ENCODE assay signal across 12 mouse cellular contexts in genomic region chr3:107261851-107262165, GRCm38 (mm10). TPM values are rescaled to one million over a fixed set of nuclear protein-coding genes. Genes with fewer than 3 reads are reported as not detected.
A peak's percentile ranks its signal among the peaks of the same experiment; 100 is the strongest.
DNase-seq lines count a peak whose midpoint lies in the region; ATAC-seq and TF ChIP-seq lines count a peak whose summit lies in the region.
"Had no signal": no experiment of that assay in that cellular context is flagged by ENCODE, and none has a peak within 500 bp of the region (broad histone marks: within the 10 kb centered on the region; RNA-seq: fewer than 3 reads in every experiment).

No protein-coding gene starts in this region.

- H3K4me3 ChIP-seq in heart, adult 2 months, result no peak overlapping the region
- H3K4me3 ChIP-seq in neural tube, embryonic 12.5 days, result no peak overlapping the region
- no peak overlapping the region for H3K4me3 ChIP-seq in neural tube, embryonic 15.5 days (replicated peaks)
- H3K4me3 ChIP-seq in neural tube, embryonic 14.5 days (ENCODE audit: low read depth, low read length), result no peak overlapping the region
- H3K4me3 ChIP-seq in midbrain, embryonic 13.5 days (replicated peaks), result no peak overlapping the region
- H3K4me3 ChIP-seq: midbrain, embryonic 12.5 days had no signal

- DNase-seq in heart, adult 2 months, result peak in 1 of 2 experiments; percentile 34
- DNase-seq in heart, adult 8-10 months (ENCODE audit: low spot score), result no peak
- DNase-seq in gonadal fat pad, adult 2 months (ENCODE audit: low read depth), result peak; percentile 38
- DNase-seq in left cerebral cortex, postnatal 25 days (ENCODE audit: low spot score in 2 of 2), result no peak
- DNase-seq: left cerebral cortex, postnatal 4 days had no signal

- no peak overlapping the region for H3K9ac ChIP-seq in heart, adult 2 months (ENCODE audit: low read depth, low read length)
- no peak overlapping the region for H3K9ac ChIP-seq in neural tube, embryonic 12.5 days
- H3K9ac ChIP-seq in neural tube, embryonic 15.5 days (replicated peaks), result no peak overlapping the region
- no peak overlapping the region for H3K9ac ChIP-seq in neural tube, embryonic 14.5 days (replicated peaks; ENCODE audit: low read depth, low read length)
- no peak overlapping the region for H3K9ac ChIP-seq in midbrain, embryonic 13.5 days (replicated peaks)
- H3K9ac ChIP-seq: midbrain, embryonic 12.5 days had no signal

- H3K27me3 ChIP-seq in heart, adult 2 months (ENCODE audit: control insufficient read depth, insufficient read depth, low read length), result no peaks in the 10 kb centered on the region
- H3K27me3 ChIP-seq in neural tube, embryonic 12.5 days (replicated peaks), result no peaks in the 10 kb centered on the region
- no peaks in the 10 kb centered on the region for H3K27me3 ChIP-seq in neural tube, embryonic 15.5 days (replicated peaks)
- H3K27me3 ChIP-seq in neural tube, embryonic 14.5 days (ENCODE audit: control insufficient read depth, insufficient read depth, low read length), result no peaks in the 10 kb centered on the region
- H3K27me3 ChIP-seq in midbrain, embryonic 13.5 days, result no peaks in the 10 kb centered on the region
- H3K27me3 ChIP-seq: midbrain, embryonic 12.5 days had no signal

- peak overlapping the region; percentile 71 for H3K27ac ChIP-seq in heart, adult 2 months
- H3K27ac ChIP-seq in neural tube, embryonic 12.5 days, result no peak overlapping the region
- no peak overlapping the region for H3K27ac ChIP-seq in neural tube, embryonic 15.5 days (replicated peaks)
- H3K27ac ChIP-seq in neural tube, embryonic 14.5 days (ENCODE audit: low read depth, low read length), result no peak overlapping the region
- no peak overlapping the region for H3K27ac ChIP-seq in midbrain, embryonic 13.5 days

- 34% methylated on average over 7 of the region's 7 CpGs for WGBS in heart, adult 2 months
- 14% methylated on average over 7 of the region's 7 CpGs for WGBS in neural tube, embryonic 12.5 days
- WGBS in neural tube, embryonic 15.5 days, result 10% methylated on average over 7 of the region's 7 CpGs
- WGBS in neural tube, embryonic 14.5 days, result 7% methylated on average over 7 of the region's 7 CpGs
- 61% methylated on average over 7 of the region's 7 CpGs for WGBS in midbrain, embryonic 13.5 days

- no peak for TF ChIP-seq POLR2A in heart, adult 2 months (IDR thresholded peaks at IDR 0.05; ENCODE audit: insufficient read depth, low read depth, low read length)

- no peaks in the 10 kb centered on the region for H3K9me3 ChIP-seq in neural tube, embryonic 12.5 days
- no peaks in the 10 kb centered on the region for H3K9me3 ChIP-seq in neural tube, embryonic 15.5 days (replicated peaks)
- H3K9me3 ChIP-seq in neural tube, embryonic 14.5 days (ENCODE audit: control insufficient read depth, low read length), result no peaks in the 10 kb centered on the region
- H3K9me3 ChIP-seq in midbrain, embryonic 13.5 days, result no peaks in the 10 kb centered on the region
- H3K9me3 ChIP-seq: midbrain, embryonic 12.5 days had no signal

- peak; percentile 72 for ATAC-seq in neural tube, embryonic 12.5 days (ENCODE audit: low FRiP score, low read depth)
- ATAC-seq in neural tube, embryonic 15.5 days (ENCODE audit: low FRiP score), result no peak
- ATAC-seq in neural tube, embryonic 14.5 days (ENCODE audit: low read depth), result peak; percentile 42; the same call in 1 of the 2 replicates
- ATAC-seq in midbrain, embryonic 13.5 days, result no peak

- H3K79me2 ChIP-seq in heart, adult 2 months (replicated peaks; ENCODE audit: control insufficient read depth, insufficient read depth, low read length), result no peaks in the 10 kb centered on the region

- peaks cover 14% of the 10 kb centered on the region for H3K4me1 ChIP-seq in heart, adult 2 months (ENCODE audit: control insufficient read depth, insufficient read depth, low read length)
- H3K4me1 ChIP-seq in neural tube, embryonic 12.5 days, result peaks cover 18% of the 10 kb centered on the region
- H3K4me1 ChIP-seq in neural tube, embryonic 15.5 days, result peaks cover 29% of the 10 kb centered on the region
- H3K4me1 ChIP-seq in neural tube, embryonic 14.5 days (ENCODE audit: control insufficient read depth, insufficient read depth, low read length), result peaks cover 17% of the 10 kb centered on the region; the same call in 1 of the 2 replicates
- H3K4me1 ChIP-seq in midbrain, embryonic 13.5 days (replicated peaks), result peaks cover 15% of the 10 kb centered on the region

- no peak for TF ChIP-seq CTCF in heart, adult 2 months (IDR thresholded peaks at IDR 0.05)

- TF ChIP-seq EP300 in heart, adult 2 months (IDR thresholded peaks at IDR 0.05; ENCODE audit: insufficient read depth, low read depth, low read length), result 0 out of 2 replicates have a peak, but pooled peaks have one; percentile 10

- no peaks in the 10 kb centered on the region; the same call in 1 of the 2 replicates for H3K36me3 ChIP-seq in heart, adult 2 months (ENCODE audit: control insufficient read depth, insufficient read depth, low read length)
- H3K36me3 ChIP-seq in neural tube, embryonic 12.5 days, result no peaks in the 10 kb centered on the region
- H3K36me3 ChIP-seq in neural tube, embryonic 15.5 days, result no peaks in the 10 kb centered on the region
- H3K36me3 ChIP-seq in neural tube, embryonic 14.5 days (ENCODE audit: control insufficient read depth, insufficient read depth, low read length), result no peaks in the 10 kb centered on the region
- H3K36me3 ChIP-seq in midbrain, embryonic 13.5 days, result no peaks in the 10 kb centered on the region
- H3K36me3 ChIP-seq: midbrain, embryonic 12.5 days had no signal

- intact Hi-C loops in heart, adult 2 months (cut with DNase I), result loop anchor here (10.0 kb wide), 1 partner anchor 167 kb away; no protein-coding TSS in a partner anchor
- intact Hi-C loops in left cerebral cortex, postnatal 25 days (cut with DNase I), result no loop called here

- H3K4me2 ChIP-seq in neural tube, embryonic 12.5 days (replicated peaks), result 0 out of 2 replicates have a peak overlapping the region, but pooled peaks have one; percentile 4
- H3K4me2 ChIP-seq in neural tube, embryonic 15.5 days, result no peak overlapping the region
- no peak overlapping the region for H3K4me2 ChIP-seq in neural tube, embryonic 14.5 days (ENCODE audit: low read depth, low read length)
- no peak overlapping the region for H3K4me2 ChIP-seq in midbrain, embryonic 13.5 days (replicated peaks)
- H3K4me2 ChIP-seq: midbrain, embryonic 12.5 days had no signal

RNA-seq across cellular contexts. Expression of gene Lamtor5, which starts 16.9 kb away (rescaled TPM):
- 10 to 100 TPM; 62.1 to 73.6 TPM for total RNA-seq in heart, adult 2 months (2021)
- polyA plus RNA-seq in heart, adult 2 months (2012; rRNA removed), result 93.0 and 118 TPM in 2 replicates
- total RNA-seq in heart, adult 8-10 months (2022), result 10 to 100 TPM; 64.5 to 71.1 (median 67.1) TPM
- 182 and 190 TPM in 2 replicates for polyA plus RNA-seq in neural tube, embryonic 12.5 days (2016; fragmentation: Nextera tagmentation; extraction: Ambion mirVana)
- polyA plus RNA-seq in neural tube, embryonic 15.5 days (2015; fragmentation: Nextera tagmentation; extraction: Ambion mirVana), result 197 and 198 TPM in 2 replicates
- 116 and 121 TPM in 2 replicates for polyA plus RNA-seq in gonadal fat pad, adult 2 months (2012; rRNA removed)
- polyA plus RNA-seq in neural tube, embryonic 14.5 days (2014; fragmentation: Nextera tagmentation; extraction: Ambion mirVana), result 200 and 204 TPM in 2 replicates
- 203 and 216 TPM in 2 replicates for polyA plus RNA-seq in midbrain, embryonic 13.5 days (2015; fragmentation: Nextera tagmentation; extraction: Ambion mirVana)
- 10 to 100 TPM; 66.9 to 73.0 TPM for total RNA-seq in left cerebral cortex, postnatal 25 days (2021)

RNA-seq across cellular contexts. Expression of gene Prok1, which starts 22.3 kb away (rescaled TPM):
- total RNA-seq in heart, adult 2 months (2021), result not detected
- polyA plus RNA-seq in heart, adult 2 months (2012; rRNA removed), result not detected in 2 replicates
- not detected for total RNA-seq in heart, adult 8-10 months (2022)
- polyA plus RNA-seq in neural tube, embryonic 12.5 days (2016; fragmentation: Nextera tagmentation; extraction: Ambion mirVana), result not detected in 2 replicates
- polyA plus RNA-seq in neural tube, embryonic 15.5 days (2015; fragmentation: Nextera tagmentation; extraction: Ambion mirVana), result 0.15 and 0.36 TPM in 2 replicates
- 0.09 and 0.12 TPM in 2 replicates for polyA plus RNA-seq in gonadal fat pad, adult 2 months (2012; rRNA removed)
- polyA plus RNA-seq in neural tube, embryonic 14.5 days (2014; fragmentation: Nextera tagmentation; extraction: Ambion mirVana), result 0.08 and 0.14 TPM in 2 replicates
- not detected in 2 replicates for polyA plus RNA-seq in midbrain, embryonic 13.5 days (2015; fragmentation: Nextera tagmentation; extraction: Ambion mirVana)
- under 1 TPM in 1 of 2 experiments, not detected in 1; 0.18 TPM for total RNA-seq in left cerebral cortex, postnatal 25 days (2021)
- total RNA-seq: hematopoietic stem cell, adult 5-6 weeks; left cerebral cortex, postnatal 4 days had no signal
- polyA plus RNA-seq: midbrain, embryonic 12.5 days; spleen, adult 2 months had no signal

RNA-seq across cellular contexts. Expression of gene Slc16a4, which starts 29.2 kb away (rescaled TPM):
- under 1 TPM; 0.26 to 0.39 TPM for total RNA-seq in heart, adult 2 months (2021)
- polyA plus RNA-seq in heart, adult 2 months (2012; rRNA removed), result 0.12 and 0.79 TPM in 2 replicates
- total RNA-seq in heart, adult 8-10 months (2022), result under 1 TPM; 0.19 to 0.81 (median 0.44) TPM
- polyA plus RNA-seq in neural tube, embryonic 12.5 days (2016; fragmentation: Nextera tagmentation; extraction: Ambion mirVana), result 2.1 and 2.6 TPM in 2 replicates
- polyA plus RNA-seq in neural tube, embryonic 15.5 days (2015; fragmentation: Nextera tagmentation; extraction: Ambion mirVana), result 1.6 and 2.1 TPM in 2 replicates
- polyA plus RNA-seq in gonadal fat pad, adult 2 months (2012; rRNA removed), result 2.4 and 2.7 TPM in 2 replicates
- polyA plus RNA-seq in neural tube, embryonic 14.5 days (2014; fragmentation: Nextera tagmentation; extraction: Ambion mirVana), result 1.9 and 2.6 TPM in 2 replicates
- polyA plus RNA-seq in midbrain, embryonic 13.5 days (2015; fragmentation: Nextera tagmentation; extraction: Ambion mirVana), result 2.1 and 2.3 TPM in 2 replicates
- 1 to 10 TPM; 1.7 TPM for total RNA-seq in left cerebral cortex, postnatal 25 days (2021)
- total RNA-seq: hematopoietic stem cell, adult 5-6 weeks had no signal

RNA-seq across cellular contexts. Expression of gene A630076J17Rik, which starts 31.4 kb away (rescaled TPM):
- total RNA-seq in heart, adult 2 months (2021), result not detected
- 0.18 TPM in 1 of 2 replicates, not detected in the other for polyA plus RNA-seq in heart, adult 2 months (2012; rRNA removed)
- total RNA-seq in heart, adult 8-10 months (2022), result not detected
- not detected in 2 replicates for polyA plus RNA-seq in neural tube, embryonic 12.5 days (2016; fragmentation: Nextera tagmentation; extraction: Ambion mirVana)
- 0.14 TPM in 1 of 2 replicates, not detected in the other for polyA plus RNA-seq in neural tube, embryonic 15.5 days (2015; fragmentation: Nextera tagmentation; extraction: Ambion mirVana)
- polyA plus RNA-seq in gonadal fat pad, adult 2 months (2012; rRNA removed), result 0.07 TPM in 1 of 2 replicates, not detected in the other
- not detected in 2 replicates for polyA plus RNA-seq in neural tube, embryonic 14.5 days (2014; fragmentation: Nextera tagmentation; extraction: Ambion mirVana)
- polyA plus RNA-seq in midbrain, embryonic 13.5 days (2015; fragmentation: Nextera tagmentation; extraction: Ambion mirVana), result not detected in 2 replicates
- not detected for total RNA-seq in left cerebral cortex, postnatal 25 days (2021)
- total RNA-seq: hematopoietic stem cell, adult 5-6 weeks; left cerebral cortex, postnatal 4 days had no signal
- polyA plus RNA-seq: midbrain, embryonic 12.5 days; spleen, adult 2 months had no signal

RNA-seq across cellular contexts. Expression of gene Cym, which starts 40.3 kb away (rescaled TPM):
- not detected for total RNA-seq in heart, adult 2 months (2021)
- polyA plus RNA-seq in heart, adult 2 months (2012; rRNA removed), result 0.12 TPM in 1 of 2 replicates, not detected in the other
- not detected for total RNA-seq in heart, adult 8-10 months (2022)
- polyA plus RNA-seq in neural tube, embryonic 12.5 days (2016; fragmentation: Nextera tagmentation; extraction: Ambion mirVana), result not detected in 2 replicates
- 0.17 and 0.24 TPM in 2 replicates for polyA plus RNA-seq in neural tube, embryonic 15.5 days (2015; fragmentation: Nextera tagmentation; extraction: Ambion mirVana)
- 0.22 and 0.23 TPM in 2 replicates for polyA plus RNA-seq in gonadal fat pad, adult 2 months (2012; rRNA removed)
- polyA plus RNA-seq in neural tube, embryonic 14.5 days (2014; fragmentation: Nextera tagmentation; extraction: Ambion mirVana), result 0.39 and 0.86 TPM in 2 replicates
- 0.27 and 4.2 TPM in 2 replicates for polyA plus RNA-seq in midbrain, embryonic 13.5 days (2015; fragmentation: Nextera tagmentation; extraction: Ambion mirVana)
- total RNA-seq in left cerebral cortex, postnatal 25 days (2021), result not detected
- total RNA-seq: hematopoietic stem cell, adult 5-6 weeks; left cerebral cortex, postnatal 4 days had no signal
- polyA plus RNA-seq: midbrain, embryonic 12.5 days had no signal

Comparison
In these comparisons a context has a peak if more than half of its experiments do, and no peak if none do; other contexts are left out.
1. ATAC-seq: peak in neural tube, embryonic 12.5 days (single experiment) and neural tube, embryonic 14.5 days (single experiment); none in neural tube, embryonic 15.5 days (single experiment) and midbrain, embryonic 13.5 days (single experiment).